Mouse (Mus musculus): ENCODE measurements around the gene Zfp341. TPM values are rescaled to one million over a fixed set of nuclear protein-coding genes. Genes with fewer than 3 reads are reported as not detected.

Gene Zfp341
- total RNA-seq, 2 experiments from 2014 or later: 0.77 to 1.7 TPM

- no peak for ATAC-seq (replicated peaks; ENCODE audit: poor library complexity, severe bottlenecking)
Measured at GRCm38 (mm10) chr2:154584931-154585601, 28.0 kb upstream of the Zfp341 start.

DNA sequence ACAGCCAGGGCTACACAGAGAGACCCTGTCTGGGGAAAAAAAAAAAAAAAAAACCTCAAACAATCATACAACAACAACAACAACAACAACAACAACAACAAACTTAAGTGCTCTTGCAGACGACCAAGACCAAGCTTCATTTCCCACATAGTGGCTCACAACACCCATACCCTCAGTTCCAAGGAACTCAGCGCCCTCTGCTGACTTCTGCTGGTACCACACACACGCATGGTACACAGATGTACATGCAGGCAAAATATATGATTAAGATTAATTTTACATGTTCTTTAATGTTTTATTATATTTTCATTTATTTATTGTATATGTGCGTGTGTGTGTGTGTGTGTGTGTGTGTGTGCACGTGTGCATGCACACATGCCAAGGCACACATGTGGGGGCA lies 26.7 kb upstream of the Zfp341 start:
- ATAC-seq (replicated peaks; ENCODE audit: poor library complexity, severe bottlenecking): peak; percentile 84

- no peak for ATAC-seq (replicated peaks; ENCODE audit: poor library complexity, severe bottlenecking)
Measured at GRCm38 (mm10) chr2:154589051-154589450, 24.0 kb upstream of the Zfp341 start.

GRCm38 (mm10) chr2:154591239-154591638 lies 21.9 kb upstream of the Zfp341 start:
- no peak for ATAC-seq (replicated peaks; ENCODE audit: poor library complexity, severe bottlenecking)

GRCm38 (mm10) chr2:154593025-154593424 lies 20.1 kb upstream of the Zfp341 start:
- peak; percentile 69 for ATAC-seq (replicated peaks; ENCODE audit: poor library complexity, severe bottlenecking)

DNA sequence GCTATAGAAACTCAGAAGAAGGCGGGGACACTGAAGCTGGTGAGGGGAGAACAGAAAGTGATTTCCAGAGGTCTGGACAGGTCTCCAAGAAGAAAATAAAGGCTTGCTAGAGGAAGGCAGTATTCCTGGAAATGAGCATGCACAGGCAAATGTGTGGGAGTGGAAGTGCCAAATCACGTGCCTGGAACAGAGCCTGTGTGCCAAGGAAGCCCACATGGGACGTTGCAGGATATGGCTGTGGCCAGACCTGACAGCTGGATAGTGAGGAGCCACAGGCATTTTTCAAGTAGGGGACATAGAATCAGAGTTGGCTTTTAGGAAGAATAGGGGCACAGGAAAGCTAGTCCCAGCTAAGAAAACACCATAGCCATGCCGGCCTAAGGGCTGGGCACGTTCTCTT lies 17.3 kb upstream of the Zfp341 start:
- ATAC-seq (replicated peaks; ENCODE audit: poor library complexity, severe bottlenecking): no peak

- peak; percentile 85 for ATAC-seq (replicated peaks; ENCODE audit: poor library complexity, severe bottlenecking)
Measured at GRCm38 (mm10) chr2:154597399-154597798, 15.7 kb upstream of the Zfp341 start.

- ATAC-seq (replicated peaks; ENCODE audit: poor library complexity, severe bottlenecking): no peak
Measured at GRCm38 (mm10) chr2:154600586-154600985, 12.5 kb upstream of the Zfp341 start.

GRCm38 (mm10) chr2:154601324-154601723 lies 11.8 kb upstream of the Zfp341 start:
- no peak for ATAC-seq (replicated peaks; ENCODE audit: poor library complexity, severe bottlenecking)

DNA sequence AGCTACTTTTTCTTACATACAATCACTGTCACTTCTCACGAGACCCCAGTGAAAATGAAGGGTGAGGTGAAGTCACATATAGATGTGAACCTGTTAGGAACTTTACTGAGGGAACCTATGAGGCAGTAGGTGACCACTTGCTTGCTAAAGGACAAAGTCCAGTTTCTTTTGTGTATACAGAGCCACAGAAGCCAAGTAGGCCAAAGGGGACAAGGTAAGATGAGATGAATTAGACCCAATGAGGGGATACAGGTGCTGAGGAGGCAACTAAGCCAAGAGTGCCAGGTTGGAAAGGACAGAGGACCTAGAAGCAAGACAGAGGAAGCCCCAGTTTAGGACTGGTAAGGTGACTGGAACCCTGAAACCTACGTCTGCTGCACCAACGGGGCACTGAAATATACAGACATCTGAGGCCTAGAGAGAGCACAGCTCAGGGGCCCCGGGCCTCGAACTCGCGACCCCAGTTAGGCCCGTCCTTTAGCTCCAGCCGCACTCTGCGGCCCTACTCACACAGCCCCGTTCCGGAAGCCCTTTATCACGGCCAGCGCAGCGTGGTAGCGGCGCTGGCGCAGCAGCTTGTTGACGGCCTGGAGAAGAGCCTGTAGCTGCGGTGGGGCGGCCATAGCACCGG lies 10.0 kb upstream of the Zfp341 start:
- ATAC-seq (replicated peaks; ENCODE audit: poor library complexity, severe bottlenecking): no peak

- ATAC-seq (replicated peaks; ENCODE audit: poor library complexity, severe bottlenecking): peak; percentile 94
Measured at GRCm38 (mm10) chr2:154603638-154604153, 9.4 kb upstream of the Zfp341 start, which contains the start of gene Pxmp4. TSS of gene Pxmp4 (minus strand) at chr2:154603708.

DNA sequence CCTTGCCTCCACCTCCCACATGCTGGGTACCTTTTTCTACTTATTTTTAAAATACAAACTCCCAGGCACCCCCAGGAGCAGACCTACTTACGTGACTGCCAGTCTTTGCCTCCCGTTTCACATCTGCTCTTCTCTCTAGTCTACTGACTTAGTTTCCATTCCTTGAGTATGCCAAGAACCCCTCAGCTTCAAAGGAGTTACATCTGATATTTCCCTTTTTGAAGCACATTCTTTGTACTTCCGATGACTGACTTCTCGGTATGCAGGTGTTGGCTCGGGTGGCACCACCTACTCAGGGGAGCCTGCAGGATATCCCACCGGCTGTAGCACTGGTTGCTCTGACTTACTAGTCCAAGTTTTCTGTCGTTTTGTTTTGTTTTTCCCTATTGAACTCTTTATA lies 8.9 kb upstream of the Zfp341 start:
- peak; percentile 3 for ATAC-seq (replicated peaks; ENCODE audit: poor library complexity, severe bottlenecking)

DNA sequence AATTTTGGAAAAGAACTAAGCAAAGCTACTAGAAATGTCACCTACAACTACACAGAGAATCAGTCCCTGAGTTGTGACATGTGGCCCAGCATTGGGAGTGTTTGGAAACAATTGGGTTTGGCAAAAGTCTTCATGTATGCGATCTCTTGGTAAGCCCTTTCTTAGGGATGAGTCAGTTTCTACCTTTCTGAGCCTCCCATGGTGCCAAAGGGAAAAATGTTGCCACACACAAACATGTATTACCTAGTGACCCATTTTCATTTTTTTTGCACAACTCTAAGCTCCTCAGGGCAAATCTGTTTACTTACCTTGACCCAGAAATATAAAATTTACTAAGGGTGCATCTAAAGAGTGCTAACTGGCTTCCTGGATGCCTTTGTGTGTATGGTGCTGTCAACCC lies 6.1 kb upstream of the Zfp341 start:
- no peak for ATAC-seq (replicated peaks; ENCODE audit: poor library complexity, severe bottlenecking)

DNA sequence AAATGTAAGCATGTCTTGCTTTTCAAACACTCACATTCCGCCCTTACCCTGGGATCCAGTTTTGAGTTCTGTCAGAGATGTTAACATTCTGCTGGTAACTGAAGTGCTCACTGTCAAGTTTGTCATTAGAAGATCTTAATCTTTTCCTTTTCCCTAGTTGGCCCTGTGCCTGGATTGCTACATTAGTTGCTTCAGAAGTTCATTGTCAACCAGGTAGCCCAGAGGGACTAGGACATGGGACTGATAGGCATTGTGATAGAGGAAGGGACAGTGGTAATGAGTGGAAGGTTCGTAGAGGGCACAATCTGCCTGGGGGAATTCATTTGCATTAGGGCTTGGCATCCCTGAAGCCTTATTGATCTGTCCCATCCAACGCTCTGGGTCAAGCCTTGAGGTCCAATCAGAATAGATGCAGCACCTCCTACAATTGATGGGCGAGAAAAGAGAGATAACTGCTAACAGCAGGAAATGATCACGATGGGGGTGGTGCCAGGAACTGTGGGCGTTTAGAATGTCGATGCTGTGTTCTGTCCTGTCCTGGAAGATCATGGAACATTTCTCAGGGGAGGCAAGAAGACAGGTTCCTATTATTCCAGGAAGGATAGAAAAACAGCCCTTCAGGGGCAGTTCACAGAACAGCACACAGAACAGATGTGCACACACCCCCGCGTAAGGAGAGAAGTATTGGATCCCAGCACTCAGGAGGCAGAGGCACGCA lies 3.9 kb upstream of the Zfp341 start:
- ATAC-seq (replicated peaks; ENCODE audit: poor library complexity, severe bottlenecking): no peak

- ATAC-seq (replicated peaks; ENCODE audit: poor library complexity, severe bottlenecking): no peak
Measured at GRCm38 (mm10) chr2:154614841-154615576, 1.9 kb downstream of the Zfp341 start.

DNA sequence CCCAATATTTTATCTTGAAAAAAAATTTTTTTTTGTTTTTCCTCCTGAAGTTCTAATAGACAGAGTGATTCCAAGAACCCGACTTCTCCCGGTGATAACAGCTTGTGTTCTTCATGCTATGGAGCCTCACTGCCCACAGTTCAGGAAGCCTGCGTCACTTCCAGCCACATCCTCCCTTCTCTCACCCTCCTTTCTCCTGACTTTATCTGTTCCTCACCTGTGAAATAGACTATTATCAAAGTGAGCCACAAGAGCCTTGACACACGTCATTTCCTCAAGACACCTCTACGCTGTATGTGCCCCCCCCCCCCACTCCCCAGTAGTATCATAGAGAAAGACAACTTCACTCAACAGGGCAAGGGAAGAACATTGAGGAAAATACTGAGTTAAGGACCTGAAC lies 2.6 kb downstream of the Zfp341 start:
- ATAC-seq (replicated peaks; ENCODE audit: poor library complexity, severe bottlenecking): no peak

GRCm38 (mm10) chr2:154617061-154617460 lies 4.0 kb downstream of the Zfp341 start:
- no peak for ATAC-seq (replicated peaks; ENCODE audit: poor library complexity, severe bottlenecking)

- ATAC-seq (replicated peaks; ENCODE audit: poor library complexity, severe bottlenecking): no peak
Measured at GRCm38 (mm10) chr2:154621684-154622083, 8.6 kb downstream of the Zfp341 start.

- ATAC-seq (replicated peaks; ENCODE audit: poor library complexity, severe bottlenecking): no peak
Measured at GRCm38 (mm10) chr2:154624137-154624536, 11.0 kb downstream of the Zfp341 start.

GRCm38 (mm10) chr2:154630531-154630930 lies 17.4 kb downstream of the Zfp341 start:
- no peak for ATAC-seq (replicated peaks; ENCODE audit: poor library complexity, severe bottlenecking)
